Mouse (Mus musculus) ES-E14 (cell line): Measurements from ENCODE around the gene Papolb. TPM values are rescaled to one million over a fixed set of nuclear protein-coding genes. Genes with fewer than 3 reads are reported as not detected.

Experiments
- DNase-seq: peaks from one replicate; pipeline ENCODE4 v3.0.0-alpha.2; 2013; ENCODE audit warnings: low read depth, low spot score
- H3K27ac ChIP-seq: 2 replicates; pipeline ENCODE4 v1.5.1; 2012; ENCODE audit warnings: low read depth, mild to moderate bottlenecking, low read length, moderate library complexity, mixed read lengths; ENCODE audit not compliant: poor library complexity, insufficient read depth, severe bottlenecking
- H3K36me3 ChIP-seq: 2 replicates; pipeline ENCODE4 v1.6.1; 2012; ENCODE audit warnings: mild to moderate bottlenecking, low read length, moderate library complexity, mixed read lengths; ENCODE audit not compliant: control insufficient read depth, poor library complexity, insufficient read depth, severe bottlenecking
- H3K4me1 ChIP-seq, 2 experiments: fragments of 150-350 bp in 1 of 2; sonication (generic) in 1 of 2; 2 replicates each; pipeline ENCODE4 v1.6.1; 2012; ENCODE audit warnings: low read length in 2 of 2, mild to moderate bottlenecking in 1 of 2, mixed read lengths in 1 of 2; ENCODE audit not compliant: control insufficient read depth in 2 of 2, insufficient read depth in 2 of 2, poor library complexity in 1 of 2
- H3K4me3 ChIP-seq, 2 experiments: fragments of 150-350 bp in 1 of 2; sonication (generic) in 1 of 2; 2 replicates each; pipeline ENCODE4 v1.5.1; 2012; ENCODE audit warnings: low read length in 2 of 2, low read depth in 1 of 2, mild to moderate bottlenecking in 1 of 2, mixed read lengths in 1 of 2; ENCODE audit not compliant: insufficient read depth in 1 of 2, poor library complexity in 1 of 2, severe bottlenecking in 1 of 2
- H3K9ac ChIP-seq: 2 replicates; pipeline ENCODE4 v1.6.1; 2012; ENCODE audit warnings: low read depth, mild to moderate bottlenecking, low read length, mixed read lengths; ENCODE audit not compliant: poor library complexity, insufficient read depth, severe bottlenecking
- H3K9me3 ChIP-seq: fragments of 150-350 bp; sonication (generic); 2 replicates; pipeline ENCODE4 v1.6.1; 2012; ENCODE audit warnings: low read depth, mild to moderate bottlenecking, low read length; ENCODE audit not compliant: control insufficient read depth, insufficient read depth
- CHD2 ChIP-seq: IDR thresholded peaks from 2 replicates; pipeline ENCODE4 v1.6.1; 2014; ENCODE audit warnings: mild to moderate bottlenecking, low read depth, low read length, inconsistent platforms
- HCFC1 ChIP-seq: IDR thresholded peaks from 2 replicates; pipeline ENCODE4 v1.6.1; 2012; ENCODE audit warnings: low read length, inconsistent platforms, borderline replicate concordance; ENCODE audit not compliant: insufficient read depth
- MAFK ChIP-seq: IDR thresholded peaks from 2 replicates; pipeline ENCODE4 v1.6.1; 2014; ENCODE audit warnings: mild to moderate bottlenecking, low read depth, low read length, inconsistent platforms; ENCODE audit not compliant: insufficient read depth
- ZC3H11A ChIP-seq: IDR thresholded peaks from 2 replicates; pipeline ENCODE4 v1.6.1; 2012; ENCODE audit warnings: low read depth, mild to moderate bottlenecking, inconsistent platforms, low read length, borderline replicate concordance
- ZNF384 ChIP-seq: IDR thresholded peaks from 2 replicates; pipeline ENCODE4 v1.6.1; 2012; ENCODE audit warnings: low read depth, low read length, inconsistent platforms
- in situ Hi-C, 2 experiments: fragments of 600-800 bp; cut with MboI; formaldehyde crosslinking; loops; one replicate each; pipeline ENCODE4 v1.15.1; 2025; ENCODE audit warnings: low sequenced_read_pairs in 2 of 2, inconsistent platforms in 1 of 2; ENCODE audit not compliant: unreplicated experiment in 2 of 2
- total RNA-seq: library from RNA; depleted of rRNA; stranded (reverse); fragments of 300-350 nt; gene quantifications from 2 replicates; pipeline ENCODE4 v1.2.3, GENCODE M21; 2012; rRNA removed

Gene Papolb
- total RNA-seq = 3.5 and 3.6 TPM in 2 replicates

GRCm38 (mm10) chr5:142529915-142530314 is at the start of gene Papolb:
Gene Papolb (minus strand): TSS chr5:142530076.
- Histone ChIP-seq H3K27ac (no peak within 1 kb of the TSS), H3K9ac (peak within 1 kb of the TSS; percentile 70), H3K4me3 (peak within 1 kb of the TSS; percentile 30 to 55; a peak in 3 of 4 replicates), H3K4me1 (peaks cover 0 to 3% of the 10 kb centered on the region in 2 experiments; a peak in 1 of 4 replicates), H3K36me3 (0 out of 2 replicates have a peak, but pooled peaks cover 3% of the 10 kb centered on the region), H3K9me3 (no peaks in the 10 kb centered on the region)
- in situ Hi-C loops = no loop called here
- DNase-seq = no peak
- no peak for TF ChIP-seq ZNF384
- TF ChIP-seq CHD2 = peak; percentile 89

- no peaks in the 10 kb centered on the region for H3K9me3 ChIP-seq
- no peak overlapping the region for H3K9ac ChIP-seq
- no peak overlapping the region for H3K4me3 ChIP-seq
- no peaks in the 10 kb centered on the region for H3K36me3 ChIP-seq
- no peak for DNase-seq
- no peak overlapping the region for H3K27ac ChIP-seq
- TF ChIP-seq CHD2 = no peak
- no peak for TF ChIP-seq MAFK
- TF ChIP-seq HCFC1 = no peak
- TF ChIP-seq ZNF384 = no peak
- no peak for TF ChIP-seq ZC3H11A
- in situ Hi-C loops = no loop called here
- peaks cover 0 to 5% of the 10 kb centered on the region in 2 experiments; a peak in 1 of 4 replicates for H3K4me1 ChIP-seq
These were observed 48.3 kb upstream of the Papolb start for GRCm38 (mm10) chr5:142578192-142578591.

GRCm38 (mm10) chr5:142576832-142577231 is 47.0 kb upstream of the Papolb start:
- TF ChIP-seq ZNF384 (no peak), ZC3H11A (no peak), MAFK (no peak), HCFC1 (no peak), CHD2 (no peak)
- Histone ChIP-seq H3K9ac (no peak overlapping the region), H3K36me3 (no peaks in the 10 kb centered on the region), H3K9me3 (no peaks in the 10 kb centered on the region), H3K27ac (no peak overlapping the region), H3K4me3 (no peak overlapping the region), H3K4me1 (peaks cover 0 to 5% of the 10 kb centered on the region in 2 experiments; a peak in 1 of 4 replicates)
- no peak for DNase-seq
- in situ Hi-C loops = no loop called here

GRCm38 (mm10) chr5:142574323-142575057 is 44.6 kb upstream of the Papolb start:
- H3K9me3 ChIP-seq = no peaks in the 10 kb centered on the region

GRCm38 (mm10) chr5:142564606-142565005 is 34.7 kb upstream of the Papolb start:
- Histone ChIP-seq H3K9ac (no peak overlapping the region), H3K36me3 (no peaks in the 10 kb centered on the region), H3K4me1 (peaks cover 0 to 8% of the 10 kb centered on the region in 2 experiments; a peak in 1 of 4 replicates), H3K4me3 (no peak overlapping the region), H3K27ac (no peak overlapping the region), H3K9me3 (no peaks in the 10 kb centered on the region)
- TF ChIP-seq CHD2 (no peak), ZC3H11A (no peak), MAFK (no peak), HCFC1 (no peak), ZNF384 (no peak)
- in situ Hi-C loops = no loop called here
- DNase-seq = no peak

More at GRCm38 (mm10) chr5:142574323-142575057, 44.6 kb upstream of the Papolb start:
- Histone ChIP-seq H3K4me3 (no peak overlapping the region), H3K27ac (no peak overlapping the region), H3K9ac (no peak overlapping the region), H3K4me1 (peaks cover 0 to 5% of the 10 kb centered on the region in 2 experiments; a peak in 1 of 4 replicates), H3K36me3 (no peaks in the 10 kb centered on the region)
- DNase-seq = no peak
- TF ChIP-seq ZNF384 = no peak
- in situ Hi-C loops = no loop called here
